Comparison of ENCODE assay signal across 12 mouse cellular contexts in genomic region chr13:6757151-6757550, GRCm38 (mm10).
A peak's percentile ranks its signal among the peaks of the same experiment; 100 is the strongest.
DNase-seq lines count a peak whose midpoint lies in the region; ATAC-seq and TF ChIP-seq lines count a peak whose summit lies in the region.
"Had no signal": no experiment of that assay in that cellular context is flagged by ENCODE, and none has a peak within 500 bp of the region (broad histone marks: within the 10 kb centered on the region; RNA-seq: fewer than 3 reads in every experiment).

No protein-coding gene starts in this region.

- H3K27ac ChIP-seq in forebrain, postnatal 0 days (ENCODE audit: low read depth, low read length) = no peak overlapping the region
- no peak overlapping the region for H3K27ac ChIP-seq in forebrain, embryonic 12.5 days
- H3K27ac ChIP-seq in liver, adult 2 months (replicated peaks; ENCODE audit: insufficient read depth, low read depth, low read length) = no peak overlapping the region
- H3K27ac ChIP-seq: limb, embryonic 12.5 days; midbrain, embryonic 12.5 days; stomach, embryonic 15.5 days had no signal

- DNase-seq in forebrain, postnatal 0 days = peak; percentile 35
- DNase-seq in liver, adult 2 months (ENCODE audit: extremely low read depth, low read depth, low spot score) = peak; percentile 41
- no peak for DNase-seq in liver
- DNase-seq in R1 (ENCODE audit: low read depth, low spot score) = peak; percentile 65
- DNase-seq in naive thymus-derived CD4-positive, alpha-beta T cell, adult 2 months (ENCODE audit: low read depth) = peak; percentile 4
- no peak for DNase-seq in heart, postnatal 10 days

- ATAC-seq in forebrain, postnatal 0 days = peak; percentile 43; the same call in 1 of the 2 replicates
- no peak for ATAC-seq in forebrain, embryonic 12.5 days (ENCODE audit: low FRiP score)
- no peak for ATAC-seq in cerebellum, adult (ENCODE audit: insufficient number of reproducible peaks, low FRiP score, low TSS enrichment)

- TF ChIP-seq CTCF in forebrain, postnatal 0 days (IDR thresholded peaks at IDR 0.05; ENCODE audit: low read depth) = peak; percentile 68
- TF ChIP-seq CTCF in liver, adult 2 months (IDR thresholded peaks at IDR 0.05; ENCODE audit: low read depth, low read length) = 0 out of 2 replicates have a peak, but pooled peaks have one; percentile 5

- H3K9ac ChIP-seq in forebrain, postnatal 0 days = no peak overlapping the region
- no peak overlapping the region for H3K9ac ChIP-seq in forebrain, embryonic 12.5 days
- H3K9ac ChIP-seq in liver, adult 2 months (ENCODE audit: low read depth, low read length) = no peak overlapping the region
- H3K9ac ChIP-seq: limb, embryonic 12.5 days; midbrain, embryonic 12.5 days; stomach, embryonic 15.5 days had no signal

- H3K4me2 ChIP-seq in forebrain, postnatal 0 days (ENCODE audit: low read depth) = no peak overlapping the region
- H3K4me2 ChIP-seq in forebrain, embryonic 12.5 days = no peak overlapping the region
- H3K4me2 ChIP-seq: limb, embryonic 12.5 days; midbrain, embryonic 12.5 days; stomach, embryonic 15.5 days had no signal

- H3K4me3 ChIP-seq in forebrain, postnatal 0 days (ENCODE audit: low read depth, low read length) = no peak overlapping the region
- H3K4me3 ChIP-seq in forebrain, embryonic 12.5 days (replicated peaks) = no peak overlapping the region
- no peak overlapping the region for H3K4me3 ChIP-seq in liver, adult 2 months (ENCODE audit: insufficient read depth, low read depth, low read length)
- H3K4me3 ChIP-seq: limb, embryonic 12.5 days; midbrain, embryonic 12.5 days; stomach, embryonic 15.5 days had no signal

- no peaks in the 10 kb centered on the region for H3K79me2 ChIP-seq in liver, adult 2 months (ENCODE audit: control insufficient read depth, insufficient read depth, low read length)

- H3K4me1 ChIP-seq in forebrain, postnatal 0 days (ENCODE audit: insufficient read depth) = no peaks in the 10 kb centered on the region
- H3K4me1 ChIP-seq in forebrain, embryonic 12.5 days = no peaks in the 10 kb centered on the region
- H3K4me1 ChIP-seq in liver, adult 2 months (ENCODE audit: control insufficient read depth, insufficient read depth, low read length) = no peaks in the 10 kb centered on the region
- H3K4me1 ChIP-seq: limb, embryonic 12.5 days; midbrain, embryonic 12.5 days; stomach, embryonic 15.5 days had no signal

- no peaks in the 10 kb centered on the region for H3K36me3 ChIP-seq in forebrain, postnatal 0 days (ENCODE audit: insufficient read depth)
- H3K36me3 ChIP-seq in forebrain, embryonic 12.5 days (replicated peaks) = no peaks in the 10 kb centered on the region
- H3K36me3 ChIP-seq in liver, adult 2 months (ENCODE audit: control insufficient read depth, insufficient read depth, low read length) = no peaks in the 10 kb centered on the region
- H3K36me3 ChIP-seq: G1E; limb, embryonic 12.5 days; midbrain, embryonic 12.5 days; stomach, embryonic 15.5 days had no signal

- intact Hi-C loops in heart, postnatal 10 days (cut with DNase I) = no loop called here

- H3K27me3 ChIP-seq in forebrain, postnatal 0 days (ENCODE audit: insufficient read depth, low read length) = no peaks in the 10 kb centered on the region
- no peaks in the 10 kb centered on the region for H3K27me3 ChIP-seq in forebrain, embryonic 12.5 days
- no peaks in the 10 kb centered on the region for H3K27me3 ChIP-seq in liver, adult 2 months (ENCODE audit: control insufficient read depth, insufficient read depth, low read length)
- H3K27me3 ChIP-seq: limb, embryonic 12.5 days; midbrain, embryonic 12.5 days; stomach, embryonic 15.5 days had no signal

- H3K9me3 ChIP-seq in forebrain, postnatal 0 days (ENCODE audit: low read length) = no peaks in the 10 kb centered on the region
- no peaks in the 10 kb centered on the region for H3K9me3 ChIP-seq in forebrain, embryonic 12.5 days
- H3K9me3 ChIP-seq: G1E; limb, embryonic 12.5 days; midbrain, embryonic 12.5 days; stomach, embryonic 15.5 days had no signal

- 92% methylated on average over 1 of the region's 1 CpGs for WGBS in forebrain, postnatal 0 days
- 93% methylated on average over 1 of the region's 1 CpGs for WGBS in forebrain, embryonic 12.5 days
- 25% methylated on average over 1 of the region's 1 CpGs for WGBS in liver, adult 2 months

- no peak for TF ChIP-seq POLR2A in liver, adult 2 months (IDR thresholded peaks at IDR 0.05; ENCODE audit: extremely low read depth, insufficient read depth, low read length)

Comparison
In these comparisons a context has a peak if more than half of its experiments do, and no peak if none do; other contexts are left out.
1. DNase-seq: peak in forebrain, postnatal 0 days (single experiment), liver, adult 2 months (single experiment), R1 (single experiment) and naive thymus-derived CD4-positive, alpha-beta T cell, adult 2 months (single experiment); none in liver (single experiment) and heart, postnatal 10 days (0 of 2).